Mouse (Mus musculus): ENCODE data around the gene Hist1h2bb.
"Not testable (repeated sequence)": the region's sequence is repeated elsewhere in the genome, so short reads cannot be mapped to it uniquely, and the experiment has no call there.

Hist1h2bb gene

DNA sequence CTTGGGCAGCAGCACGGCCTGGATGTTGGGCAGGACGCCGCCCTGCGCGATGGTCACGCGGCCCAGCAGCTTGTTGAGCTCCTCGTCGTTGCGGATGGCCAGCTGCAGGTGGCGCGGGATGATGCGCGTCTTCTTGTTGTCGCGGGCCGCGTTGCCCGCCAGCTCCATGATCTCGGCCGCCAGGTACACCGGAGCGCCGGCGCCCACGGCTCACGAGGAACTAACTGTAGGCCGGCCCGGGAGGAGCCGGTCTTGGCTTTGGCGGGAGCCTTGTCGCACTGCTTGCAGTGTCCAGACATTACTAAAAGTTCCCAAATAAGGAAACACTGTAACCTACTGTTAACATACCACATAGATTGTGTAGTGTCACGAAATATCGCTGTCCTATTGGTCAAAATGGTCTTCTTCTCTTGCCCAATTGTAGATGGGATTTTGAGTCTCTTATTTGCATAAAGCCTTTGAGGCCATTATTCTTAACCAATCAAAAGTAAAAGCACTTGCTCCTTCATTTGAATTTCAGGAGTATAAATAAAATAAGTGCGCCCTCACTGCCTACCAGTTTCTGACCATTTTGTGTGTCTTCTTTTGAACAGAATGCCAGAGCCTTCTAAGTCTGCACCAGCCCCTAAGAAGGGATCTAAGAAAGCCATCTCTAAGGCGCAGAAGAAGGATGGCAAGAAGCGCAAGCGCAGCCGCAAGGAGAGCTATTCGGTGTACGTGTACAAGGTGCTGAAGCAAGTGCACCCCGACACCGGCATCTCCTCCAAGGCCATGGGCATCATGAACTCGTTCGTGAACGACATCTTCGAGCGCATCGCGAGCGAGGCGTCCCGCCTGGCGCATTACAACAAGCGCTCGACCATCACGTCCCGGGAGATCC lies at the start of gene Hist1h2bb:
TSS of gene Hist1h2bb (plus strand) at position 534 of the 880 bp plus-strand sequence.
- not testable (repeated sequence) for DNase-seq (ENCODE audit: low read depth, low spot score)

DNA sequence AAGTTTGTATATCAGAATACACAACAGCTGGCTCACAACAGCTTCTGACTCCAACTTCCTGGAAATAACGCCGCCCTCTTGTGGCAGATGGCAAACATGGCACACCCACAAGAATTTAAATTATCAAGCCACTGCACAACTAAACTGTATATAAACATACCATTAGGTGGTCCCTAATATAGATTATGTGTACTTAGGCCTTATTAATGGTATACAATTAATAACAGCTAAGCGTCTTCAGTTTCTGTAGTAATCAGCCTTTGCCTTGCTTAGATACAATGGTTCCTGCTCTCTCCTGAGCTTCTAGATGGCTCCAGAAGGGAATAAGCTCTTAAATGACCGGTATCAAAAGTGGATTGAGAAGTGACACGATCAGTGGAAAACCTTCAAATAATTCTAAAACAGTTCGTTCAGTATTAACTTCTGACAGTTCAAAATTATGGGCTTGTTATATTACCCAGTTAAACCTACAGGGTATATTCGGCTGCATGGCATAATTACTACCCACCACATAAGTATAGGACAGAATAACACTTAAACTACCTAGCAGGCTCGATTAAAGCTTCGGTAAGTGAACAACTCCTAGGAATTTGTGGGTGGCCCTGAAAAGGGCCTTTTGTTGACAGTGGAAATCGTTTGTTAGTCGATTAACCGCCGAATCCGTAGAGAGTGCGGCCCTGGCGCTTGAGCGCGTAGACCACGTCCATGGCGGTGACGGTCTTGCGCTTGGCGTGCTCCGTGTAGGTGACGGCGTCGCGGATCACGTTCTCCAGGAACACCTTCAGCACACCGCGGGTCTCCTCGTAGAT lies 48.8 kb upstream of the Hist1h2bb start:
- peak; percentile 40 for DNase-seq (ENCODE audit: low read depth, low spot score)

DNA sequence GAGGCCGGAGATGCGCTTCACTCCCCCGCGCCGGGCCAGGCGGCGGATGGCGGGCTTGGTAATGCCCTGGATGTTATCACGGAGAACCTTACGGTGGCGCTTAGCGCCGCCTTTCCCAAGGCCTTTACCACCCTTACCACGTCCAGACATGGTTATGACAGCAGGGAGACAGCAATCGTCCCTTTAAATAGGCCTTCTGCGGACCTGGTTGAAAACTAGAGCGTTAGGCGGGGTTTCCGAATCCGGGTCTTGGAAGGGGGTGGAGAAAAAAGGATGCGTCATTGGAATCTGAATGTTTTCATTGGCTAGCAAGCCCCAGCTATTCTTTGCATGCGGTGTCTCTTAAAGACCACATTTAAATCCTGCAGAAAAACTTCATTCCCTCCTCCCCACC lies 48.2 kb upstream of the Hist1h2bb start, which contains the start of gene Hist1h4c:
TSS of gene Hist1h4c (minus strand) at position 155 of the 394 bp plus-strand sequence.
- DNase-seq (ENCODE audit: low read depth, low spot score), result peak; percentile 85

DNA sequence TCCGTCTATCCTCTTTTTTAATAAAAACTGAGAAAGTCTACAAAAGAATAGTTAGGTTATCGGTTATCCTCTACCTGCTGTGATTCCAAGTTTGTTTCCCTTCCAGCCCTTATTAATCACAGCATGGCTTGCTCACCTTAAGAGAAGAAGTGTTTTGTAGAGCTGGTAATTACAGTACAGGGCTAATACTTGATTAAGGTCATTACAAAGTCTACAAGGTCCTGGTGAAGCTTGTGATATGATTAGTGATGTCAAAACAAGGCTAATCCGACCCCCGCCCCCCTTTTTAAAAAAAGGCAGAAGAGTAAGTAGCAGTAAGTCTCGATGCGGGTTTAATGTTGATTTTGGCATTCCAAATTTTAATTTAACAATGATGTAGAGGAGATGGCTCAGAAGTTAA lies 47.5 kb upstream of the Hist1h2bb start:
- no peak for DNase-seq (ENCODE audit: low read depth, low spot score)

DNA sequence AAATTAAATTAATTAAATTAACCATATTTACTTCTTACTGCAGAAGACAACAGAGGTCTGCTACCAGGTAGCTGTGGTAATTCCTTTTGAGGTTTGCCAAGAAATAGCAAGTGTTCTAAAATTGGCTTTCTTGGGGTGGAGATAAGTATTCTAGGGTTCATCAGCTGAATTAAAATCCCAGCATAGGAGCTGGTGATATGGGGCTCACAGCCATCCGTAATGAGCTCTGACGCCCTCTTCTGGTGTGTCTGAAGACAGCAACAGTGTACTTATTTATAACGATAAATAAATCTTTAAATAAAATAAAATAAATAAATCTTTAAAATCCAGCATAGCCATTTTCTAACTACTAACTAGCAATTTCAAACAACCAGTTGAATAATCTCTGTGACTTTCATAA lies 46.8 kb upstream of the Hist1h2bb start:
- DNase-seq (ENCODE audit: low read depth, low spot score), result no peak

DNA sequence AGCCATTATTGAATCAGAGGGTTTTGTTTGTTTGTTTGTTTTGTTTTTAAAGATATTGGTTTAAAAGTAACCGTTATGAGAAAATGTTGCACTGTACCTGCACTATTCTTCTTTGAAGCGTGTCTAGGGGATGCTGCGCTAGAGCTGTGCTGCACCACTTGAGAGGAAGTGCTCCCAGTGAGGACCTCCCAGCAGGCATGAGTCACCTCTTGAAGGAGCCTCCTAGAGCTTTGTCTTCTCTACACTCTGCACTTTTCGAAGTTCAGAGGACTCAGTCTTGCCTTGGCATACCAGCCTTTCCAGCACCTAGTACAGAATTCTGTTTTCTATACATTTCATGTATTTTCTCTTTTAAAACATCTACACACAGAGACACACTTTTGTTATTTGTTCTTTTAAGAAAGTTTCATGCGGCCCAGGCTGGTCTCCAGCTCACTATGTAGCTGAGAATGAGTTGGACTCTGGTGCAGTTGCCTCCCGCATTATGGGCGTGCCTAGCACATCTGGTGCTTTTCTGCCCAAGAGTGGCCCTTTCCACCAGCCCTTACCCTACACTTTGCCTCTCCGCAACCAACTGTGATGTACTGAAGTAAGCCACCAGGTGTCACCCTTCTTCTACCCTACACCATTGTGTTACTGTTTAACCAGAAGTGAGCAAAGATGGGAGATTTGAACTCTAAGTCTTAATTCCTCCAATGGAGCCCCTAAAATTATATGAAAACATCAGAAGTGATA lies 45.6 kb upstream of the Hist1h2bb start:
- peak; percentile 63 for DNase-seq (ENCODE audit: low read depth, low spot score)

DNA sequence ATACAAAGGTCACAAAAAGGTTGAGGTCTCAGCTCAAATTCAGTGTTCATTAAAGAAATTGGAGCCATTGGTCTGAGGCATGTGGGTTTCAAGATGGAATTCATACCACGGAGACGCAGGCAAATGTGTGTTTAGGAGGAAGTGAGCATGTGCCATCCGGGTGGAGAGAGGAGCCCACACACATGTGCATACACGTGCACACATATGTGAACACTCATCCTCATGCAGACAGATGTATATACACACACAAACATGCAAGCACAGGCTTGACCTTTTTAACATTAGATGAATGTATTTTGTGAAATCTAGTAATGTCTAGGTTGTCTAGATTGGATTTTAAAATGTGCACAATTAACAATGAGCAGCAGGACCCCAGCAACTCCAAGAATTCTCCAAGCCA lies 44.3 kb upstream of the Hist1h2bb start:
- DNase-seq (ENCODE audit: low read depth, low spot score), result no peak

DNA sequence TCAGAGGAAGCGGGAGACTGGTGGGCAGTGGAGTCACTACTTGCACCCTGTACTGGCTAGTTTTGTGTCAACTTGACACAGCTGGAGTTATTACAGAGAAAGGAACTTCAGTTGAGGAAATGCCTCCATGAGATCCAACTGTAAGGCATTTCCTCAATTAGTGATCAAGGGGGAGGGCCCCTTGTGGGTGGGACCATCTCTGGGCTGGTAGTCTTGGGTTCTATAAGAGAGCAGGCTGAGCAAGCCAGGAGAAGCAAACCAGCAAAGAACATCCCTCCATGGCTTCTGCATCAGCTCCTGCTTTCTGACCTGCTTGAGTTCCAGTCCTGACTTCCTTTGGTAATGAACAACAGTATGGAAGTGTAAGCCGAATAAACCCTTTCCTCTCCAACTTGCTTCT lies 43.7 kb upstream of the Hist1h2bb start:
- not testable (repeated sequence) for DNase-seq (ENCODE audit: low read depth, low spot score)

DNA sequence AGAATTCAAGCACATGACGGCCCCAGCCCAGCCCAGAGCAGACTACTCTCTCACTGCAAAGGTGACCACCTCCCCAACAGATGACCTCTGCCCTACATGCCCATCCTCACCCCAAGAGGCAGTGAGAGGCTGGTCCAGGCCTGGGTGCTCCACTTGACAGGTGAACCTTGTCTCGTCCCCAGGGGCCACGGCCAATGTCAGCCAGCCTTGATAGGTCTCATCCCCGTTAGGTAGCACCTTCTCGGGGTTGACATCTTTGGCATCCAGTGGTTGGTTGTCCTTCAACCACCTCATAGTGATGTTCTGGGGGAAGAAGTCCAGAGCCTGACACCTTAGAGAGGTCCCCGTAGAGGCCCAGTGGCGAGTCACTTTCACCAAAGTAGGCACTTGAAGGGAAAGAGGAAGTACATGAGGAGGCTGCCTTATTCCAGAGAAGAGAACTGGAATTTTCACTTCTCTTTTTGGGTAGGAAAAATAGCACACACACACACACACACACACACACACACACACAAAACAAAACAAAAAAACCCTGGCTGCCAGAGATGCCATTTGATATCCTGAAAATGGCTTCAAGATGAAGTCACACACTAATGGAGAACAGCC lies 40.7 kb upstream of the Hist1h2bb start:
- DNase-seq (ENCODE audit: low read depth, low spot score), result no peak

DNA sequence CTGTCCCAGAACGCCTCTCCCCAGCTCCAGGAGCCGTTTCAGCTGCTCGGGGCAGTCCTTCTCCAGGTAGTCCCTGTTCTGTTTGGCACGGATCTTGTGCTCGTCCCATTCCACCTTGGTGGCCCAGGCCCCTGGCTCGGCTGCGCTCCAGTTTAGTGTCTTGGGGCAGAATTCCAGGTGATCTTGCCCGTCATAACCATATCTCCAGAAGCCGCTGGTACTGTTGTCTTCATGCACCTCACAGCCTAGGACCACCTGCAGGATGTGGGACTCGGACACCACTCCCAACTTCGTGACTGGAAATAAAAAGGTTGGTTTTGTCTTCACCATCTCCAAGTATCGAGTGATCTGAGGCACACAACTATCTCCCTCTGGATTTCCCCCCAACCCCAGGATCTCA lies 39.8 kb upstream of the Hist1h2bb start:
- no peak for DNase-seq (ENCODE audit: low read depth, low spot score)

DNA sequence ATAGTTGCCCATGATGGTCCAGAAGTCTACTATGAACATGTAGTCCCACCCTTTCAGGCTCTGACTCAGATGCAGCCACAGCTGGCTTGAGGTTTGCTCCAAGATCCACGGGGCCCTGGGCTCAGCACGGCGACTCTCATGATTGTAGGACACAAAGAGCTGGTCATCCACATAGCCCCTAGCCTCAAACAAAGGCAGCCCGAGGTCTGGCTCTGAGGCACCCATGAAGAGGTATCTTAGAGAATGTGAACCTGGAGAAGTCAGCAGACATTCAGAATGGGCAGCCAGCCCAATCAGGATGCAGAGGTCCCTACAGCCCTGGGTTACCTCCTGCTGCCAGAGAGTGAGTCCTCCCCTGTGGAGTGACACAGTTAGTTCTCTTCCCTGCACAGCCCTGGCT lies 38.5 kb upstream of the Hist1h2bb start:
- no peak for DNase-seq (ENCODE audit: low read depth, low spot score)

DNA sequence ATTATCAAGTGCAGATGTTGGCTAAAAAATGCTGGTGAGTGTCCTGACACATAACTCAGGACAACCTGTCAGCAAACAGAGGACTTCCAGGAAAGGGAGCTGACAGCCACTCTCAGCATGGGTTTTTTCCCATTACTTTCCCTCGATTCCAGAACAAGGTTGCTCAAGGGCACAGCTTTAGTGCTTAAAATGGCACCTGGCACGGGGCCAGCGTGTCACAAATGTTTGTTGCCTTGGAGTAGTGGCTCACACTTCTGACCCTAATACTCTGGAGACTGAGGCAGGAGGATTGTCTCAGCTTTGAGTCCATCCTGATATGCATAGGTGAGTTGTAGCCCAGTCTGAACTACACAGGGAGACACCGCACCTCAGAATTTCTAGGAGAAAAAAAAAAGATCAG lies 37.9 kb upstream of the Hist1h2bb start:
- DNase-seq (ENCODE audit: low read depth, low spot score), result no peak

DNA sequence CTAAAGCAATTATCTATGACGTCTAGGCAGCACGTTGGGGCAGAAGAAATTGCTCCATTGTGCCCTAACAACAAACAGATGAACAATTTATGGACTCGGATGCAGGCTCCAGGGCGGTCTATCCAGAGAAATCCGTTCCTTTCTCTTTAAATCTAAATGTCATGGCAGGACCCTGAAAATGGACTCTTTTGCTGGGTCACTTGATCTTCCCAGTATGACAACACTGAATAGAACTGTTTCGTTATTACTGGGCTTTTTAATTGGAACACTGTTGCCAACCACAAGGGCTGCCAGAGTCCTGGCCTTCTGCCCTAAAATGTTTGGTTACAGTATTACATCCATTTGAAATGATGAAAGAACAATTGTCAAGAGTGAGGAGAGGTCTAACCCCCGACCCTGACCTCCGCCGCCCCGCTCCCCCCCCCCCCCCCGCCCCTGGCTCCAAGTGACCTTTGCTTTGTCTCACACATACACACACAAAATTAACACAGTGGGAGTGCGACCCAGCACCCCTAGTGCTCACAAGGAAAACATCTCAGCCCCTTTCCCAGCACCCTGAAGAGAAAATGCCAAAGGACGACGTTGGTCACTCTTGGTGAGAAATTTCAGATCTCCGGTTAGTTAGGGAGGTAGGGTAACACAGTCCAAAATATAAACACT lies 36.7 kb upstream of the Hist1h2bb start:
- DNase-seq (ENCODE audit: low read depth, low spot score), result no peak

DNA sequence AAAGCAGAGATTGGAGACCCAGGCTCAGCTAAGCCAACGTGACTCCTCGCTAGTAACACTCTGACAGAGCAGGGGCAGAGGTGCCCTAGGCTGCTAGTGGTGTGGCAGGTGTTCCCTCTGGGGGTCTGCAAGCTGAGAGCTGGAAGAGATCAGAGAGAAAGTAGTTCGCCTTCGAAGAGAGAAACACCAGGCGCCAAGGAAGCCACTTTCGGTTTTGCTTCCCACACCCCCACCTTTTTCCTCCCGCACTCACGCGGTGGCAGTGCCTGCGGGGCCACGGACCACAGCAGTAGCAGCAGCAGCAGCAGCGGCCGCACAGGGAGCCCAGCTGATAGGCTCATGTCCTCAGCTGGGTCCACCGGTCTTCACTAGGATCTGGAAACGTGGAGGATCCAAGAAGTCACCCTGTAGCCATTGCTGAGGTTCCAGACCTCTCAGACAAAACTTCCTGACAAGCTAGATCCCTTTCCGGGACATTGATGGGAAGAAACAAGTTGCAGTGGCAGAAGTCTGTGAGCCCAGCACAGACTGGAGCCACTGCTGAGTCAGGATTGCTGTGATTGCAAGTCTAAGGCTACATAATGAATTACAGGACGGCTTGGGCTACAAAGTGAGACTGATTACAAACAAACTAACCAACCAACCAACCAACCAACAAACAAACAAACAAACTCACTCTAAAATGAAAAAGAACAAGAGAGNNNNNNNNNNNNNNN lies 36.0 kb upstream of the Hist1h2bb start, which contains the start of gene Hfe:
TSS of gene Hfe (minus strand) at position 481 of the 716 bp plus-strand sequence.
- peak; percentile 24 for DNase-seq (ENCODE audit: low read depth, low spot score)

DNA sequence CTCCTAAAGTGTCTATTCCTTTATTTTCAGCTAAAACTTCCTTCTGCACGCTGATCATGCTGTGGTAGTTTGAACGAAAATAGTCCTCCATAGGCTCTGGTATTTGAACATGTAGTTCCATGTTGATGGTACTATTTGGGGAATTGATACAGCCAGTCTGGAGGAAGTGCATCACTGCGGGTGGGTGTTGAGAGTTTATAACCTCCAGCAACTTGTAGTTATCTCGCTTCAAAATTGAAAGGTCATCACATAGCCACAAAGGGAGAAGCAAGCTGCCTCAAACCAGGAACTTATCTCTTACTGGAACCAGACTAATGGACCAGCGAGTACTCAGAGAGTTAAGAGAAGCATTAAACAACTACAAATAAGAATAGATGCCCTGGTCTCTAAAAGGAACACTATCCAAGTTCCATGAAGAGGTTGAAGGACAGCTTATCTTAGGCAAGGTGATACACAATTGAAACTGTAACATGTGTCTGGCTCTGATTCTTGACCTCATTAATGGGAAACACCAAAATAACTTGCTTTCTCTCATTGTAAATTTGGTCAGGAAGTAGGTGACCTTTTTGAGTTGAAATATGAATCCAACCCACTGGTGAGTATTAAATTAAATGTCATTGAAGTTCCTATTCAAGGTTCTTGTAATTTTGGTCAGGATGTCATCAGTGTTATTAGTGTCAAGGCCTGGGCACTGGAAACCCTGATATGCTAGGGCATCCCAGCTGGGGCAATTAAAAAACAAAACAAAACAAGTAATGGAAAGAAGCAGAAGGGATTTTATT lies 30.1 kb upstream of the Hist1h2bb start:
- DNase-seq (ENCODE audit: low read depth, low spot score), result no peak

DNA sequence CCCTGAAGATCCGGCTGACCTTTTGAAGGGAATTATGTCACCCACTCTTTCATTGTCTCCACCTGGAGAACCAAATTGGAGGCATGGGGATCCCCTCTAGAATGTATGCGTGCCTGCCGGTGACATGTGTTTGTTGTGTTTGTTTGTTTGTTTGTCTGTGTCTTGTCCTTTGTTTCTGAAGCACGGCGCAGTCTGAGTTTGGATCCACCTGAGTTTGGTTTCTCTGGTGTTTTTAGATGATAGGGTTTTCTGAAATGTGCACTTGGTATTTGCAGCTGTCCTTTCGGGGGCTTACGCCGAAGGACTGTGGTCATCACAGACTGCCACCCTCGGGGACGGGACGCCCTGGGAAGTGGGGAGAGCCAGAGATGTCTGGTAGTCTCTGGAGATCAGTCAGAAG lies 29.4 kb upstream of the Hist1h2bb start:
- no peak for DNase-seq (ENCODE audit: low read depth, low spot score)

DNA sequence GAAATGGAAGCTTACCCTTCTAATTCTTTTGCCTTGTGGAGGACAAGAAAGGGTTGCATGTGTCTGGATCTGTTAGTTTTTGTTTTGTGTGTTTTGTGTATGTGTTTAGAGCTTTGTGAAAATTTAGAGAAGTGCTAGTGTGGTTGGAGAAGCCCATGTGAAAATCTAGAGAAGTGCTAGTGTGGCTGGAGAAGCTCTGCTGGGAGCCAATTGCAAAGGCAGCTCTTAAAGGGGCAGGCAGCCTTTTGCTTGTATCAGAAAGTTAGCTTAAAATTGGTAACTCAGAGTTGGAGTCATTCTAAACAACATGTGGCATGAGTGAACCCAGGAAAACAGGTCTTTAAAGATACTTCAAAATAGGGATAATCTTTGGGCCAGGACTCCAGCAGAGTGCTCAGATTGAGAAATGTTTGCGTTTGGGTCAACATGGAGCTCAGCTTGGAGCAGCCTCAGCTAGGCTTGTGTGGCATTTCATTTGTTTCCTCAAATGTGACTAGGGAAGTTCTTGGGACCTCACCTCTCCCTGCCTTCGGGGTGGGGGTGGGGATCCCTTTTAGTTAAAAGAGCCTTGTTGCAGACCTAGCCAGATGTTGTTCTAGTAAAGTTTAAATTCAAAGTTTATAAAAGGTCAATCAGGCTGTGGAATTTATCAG lies 28.8 kb upstream of the Hist1h2bb start:
- not testable (repeated sequence) for DNase-seq (ENCODE audit: low read depth, low spot score)

DNA sequence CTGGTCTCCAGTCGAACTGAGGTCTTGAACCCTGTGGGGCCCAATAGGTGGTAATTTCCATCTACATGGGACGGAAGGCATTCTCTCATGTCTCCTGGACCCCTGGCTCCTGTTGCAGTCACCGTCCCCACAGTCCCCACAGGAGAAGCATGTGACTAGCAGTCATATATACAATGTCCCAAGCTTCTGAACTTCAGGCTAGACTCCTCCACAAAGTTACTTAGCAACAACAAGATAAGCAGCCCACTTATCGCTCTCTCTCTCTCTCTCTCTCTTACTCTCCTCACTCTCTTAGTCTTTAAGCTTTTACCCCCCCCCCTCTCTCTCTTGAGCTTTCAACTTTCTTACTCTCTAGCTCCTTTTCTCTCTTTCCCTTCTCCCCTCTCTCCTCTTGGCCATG lies 22.3 kb upstream of the Hist1h2bb start:
- no peak for DNase-seq (ENCODE audit: low read depth, low spot score)

DNA sequence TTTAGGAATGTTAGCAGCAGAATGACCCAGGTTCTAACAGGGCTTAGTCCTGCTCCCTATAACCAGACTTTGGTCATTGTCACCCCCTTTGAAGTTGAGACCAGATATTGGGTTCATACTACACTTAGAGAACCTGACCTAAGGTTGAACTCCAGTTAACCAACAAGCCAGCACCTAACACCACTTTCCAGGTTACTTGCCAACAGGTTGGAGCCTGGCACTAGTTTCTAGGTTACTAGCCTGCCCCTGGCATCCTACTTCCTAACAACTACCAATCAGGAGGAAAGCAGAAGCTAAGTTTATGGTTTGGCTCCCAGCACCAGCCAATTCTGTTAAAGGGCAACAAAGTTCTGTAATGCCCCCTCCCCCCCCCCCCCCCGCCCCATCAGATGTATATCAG lies 21.3 kb upstream of the Hist1h2bb start:
- DNase-seq (ENCODE audit: low read depth, low spot score), result no peak

Data from WW6 (cell line).